Mouse (Mus musculus) induced T-regulatory cell, adult 2 months (primary cell): ENCODE results near the gene Zkscan17.
"Not testable (repeated sequence)": the region's sequence is repeated elsewhere in the genome, so short reads cannot be mapped to it uniquely, and the experiment has no call there.

Source experiments
- DNase-seq: peaks from one replicate; pipeline ENCODE4 v3.0.0-alpha.2; 2012; ENCODE audit warnings: low read depth

Zkscan17 gene

DNA sequence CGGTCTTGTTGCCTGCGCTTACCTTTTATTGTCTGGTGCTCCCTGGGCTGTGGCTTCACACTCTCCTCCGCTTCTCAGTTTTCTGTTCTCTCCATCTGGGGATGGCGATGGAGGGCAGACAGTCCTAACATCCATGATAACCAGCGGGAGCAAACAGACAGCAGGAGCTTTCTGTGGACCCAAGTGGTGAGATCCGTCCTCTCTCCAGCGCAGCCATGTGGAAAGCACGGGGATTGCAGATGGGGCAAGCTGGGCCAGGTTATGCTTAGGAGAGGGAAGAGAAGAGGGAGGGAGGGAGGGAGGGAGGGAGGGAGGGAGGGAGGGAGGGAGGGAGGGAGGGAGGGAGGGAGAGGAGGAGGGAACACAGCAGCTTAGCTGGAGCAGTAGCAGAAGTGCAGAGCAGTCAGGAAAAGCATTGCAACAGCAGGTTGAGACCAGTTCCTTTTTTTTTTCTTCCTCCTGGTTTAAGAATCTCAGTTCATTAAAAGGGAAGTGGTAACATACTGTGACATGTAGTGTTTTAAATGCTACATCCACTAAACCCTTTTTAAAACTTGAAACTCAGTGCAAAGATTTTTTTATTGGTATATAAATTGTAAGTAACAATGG is at the start of gene Zkscan17:
TSS of gene Zkscan17 (minus strand) at position 280 of the 609 bp plus-strand sequence.
- peak; percentile 26 for DNase-seq

DNA sequence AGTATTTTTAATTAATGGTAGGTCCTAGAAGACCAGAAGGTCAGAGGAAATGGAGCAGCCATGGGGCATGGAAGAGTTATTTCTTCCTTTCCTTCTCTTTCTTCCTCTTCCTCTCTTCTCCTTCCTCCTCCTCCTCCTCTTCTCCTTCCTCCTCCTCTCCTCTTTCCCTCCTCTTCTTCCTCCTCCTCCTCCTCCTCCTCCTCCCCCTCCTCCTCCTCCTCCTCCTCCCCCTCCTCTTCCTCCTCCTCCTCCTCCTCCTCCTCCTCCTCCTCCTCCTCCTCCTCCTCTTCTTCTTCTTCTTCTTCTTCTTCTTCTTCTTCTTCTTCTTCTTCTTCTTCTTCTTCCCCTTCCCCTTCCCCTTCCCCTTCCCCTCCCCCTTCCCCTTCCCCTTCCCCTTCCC is 49.6 kb upstream of the Zkscan17 start, which contains the start of gene Olfr222:
TSS of gene Olfr222 (minus strand) at position 101 of the 400 bp plus-strand sequence.
- DNase-seq = not testable (repeated sequence)

DNA sequence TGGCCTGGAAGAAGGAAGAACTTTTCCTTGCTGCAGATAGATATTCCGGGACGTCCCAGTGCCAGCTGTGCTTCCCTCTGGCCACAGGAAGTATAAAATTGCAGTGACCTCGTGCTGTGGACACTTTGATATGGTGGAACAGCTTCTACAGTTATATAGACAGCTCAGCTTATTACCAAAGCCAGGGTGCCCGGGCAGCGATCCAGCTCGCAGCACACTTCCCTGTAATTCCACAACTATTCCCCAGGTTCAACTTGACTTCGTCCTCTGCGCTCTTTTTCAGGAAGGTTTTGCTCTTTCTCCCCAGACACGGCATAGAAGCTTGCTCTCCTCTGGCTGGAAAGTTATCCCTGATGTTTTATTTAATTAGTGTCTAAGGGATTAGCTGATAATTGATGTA is 49.2 kb upstream of the Zkscan17 start:
- DNase-seq = no peak

DNA sequence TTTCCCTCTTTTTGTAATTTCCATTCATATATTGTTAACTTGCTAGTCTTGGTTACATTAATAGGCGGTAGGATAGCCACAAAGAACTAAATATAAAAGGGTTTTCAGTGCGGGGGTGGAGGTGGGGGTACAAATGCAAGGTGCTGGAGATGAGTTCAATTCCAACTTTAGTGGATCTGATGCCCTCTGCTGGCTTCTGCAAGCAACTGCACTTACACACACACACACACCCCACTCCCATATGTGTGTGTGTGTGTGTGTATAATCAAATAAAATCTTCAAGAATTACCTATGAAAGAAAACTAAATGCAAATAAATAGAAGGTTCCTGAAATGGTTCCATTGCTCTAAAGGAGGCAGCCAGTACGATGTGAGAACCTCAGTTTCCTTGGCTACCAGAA is 42.8 kb upstream of the Zkscan17 start:
- DNase-seq = peak; percentile 31

DNA sequence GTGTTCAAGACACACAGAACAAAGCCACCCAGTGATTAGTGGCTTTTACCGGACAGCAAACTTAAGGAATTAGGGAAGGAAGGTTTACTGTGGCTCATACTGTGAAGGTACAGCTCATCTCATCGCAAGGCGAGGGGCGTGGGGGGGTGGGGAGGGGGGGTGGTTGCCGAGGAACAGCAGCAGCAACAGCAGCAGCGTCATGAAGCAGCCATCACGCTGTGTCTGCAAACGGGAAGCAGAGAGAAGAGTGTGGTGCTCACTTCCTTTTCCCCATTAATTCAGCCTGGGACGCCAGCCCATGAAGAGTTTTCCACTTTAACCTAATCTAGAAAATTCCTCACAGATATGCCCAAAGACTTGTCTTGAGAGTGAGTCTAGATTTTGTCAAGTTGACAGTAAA is 36.3 kb upstream of the Zkscan17 start:
- DNase-seq = no peak

DNA sequence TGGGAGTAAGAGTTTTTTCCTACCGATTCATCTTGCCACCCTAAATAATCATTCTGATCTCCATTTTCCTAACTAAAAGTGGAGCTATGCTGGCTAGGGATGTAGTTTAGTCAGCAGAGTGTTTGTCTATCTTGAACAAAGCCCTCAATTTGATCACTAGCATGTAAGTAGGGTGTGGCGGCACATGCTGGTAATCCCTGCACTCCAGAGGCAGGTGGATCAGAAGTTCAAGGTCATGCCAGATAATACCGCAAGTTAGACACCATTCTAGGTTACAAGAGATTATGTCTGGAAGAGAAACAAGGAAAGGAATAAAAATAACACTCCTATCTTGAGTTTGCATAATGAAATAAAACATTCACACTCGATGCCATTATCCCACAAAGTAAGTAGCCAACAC is 35.8 kb upstream of the Zkscan17 start:
- no peak for DNase-seq

DNA sequence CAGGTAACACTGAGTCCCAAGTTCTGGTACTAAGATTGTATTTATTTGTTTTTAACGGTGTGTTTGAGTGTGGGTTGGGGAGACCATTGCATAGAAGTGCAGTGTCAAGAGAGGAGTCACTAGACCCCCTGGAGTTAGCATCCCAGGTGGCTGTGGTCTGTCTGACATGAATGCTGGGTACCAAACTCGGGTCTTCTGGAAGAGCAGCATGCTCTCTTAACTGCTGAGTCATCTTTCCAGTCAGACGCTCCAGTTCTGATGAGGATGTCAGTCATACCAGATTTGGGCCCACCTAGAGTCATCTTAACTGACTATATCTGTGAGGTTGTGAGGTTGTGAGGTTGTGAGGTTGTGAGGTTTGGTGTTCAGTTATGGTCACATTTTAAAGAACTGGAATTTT is 34.4 kb upstream of the Zkscan17 start:
- DNase-seq = no peak

DNA sequence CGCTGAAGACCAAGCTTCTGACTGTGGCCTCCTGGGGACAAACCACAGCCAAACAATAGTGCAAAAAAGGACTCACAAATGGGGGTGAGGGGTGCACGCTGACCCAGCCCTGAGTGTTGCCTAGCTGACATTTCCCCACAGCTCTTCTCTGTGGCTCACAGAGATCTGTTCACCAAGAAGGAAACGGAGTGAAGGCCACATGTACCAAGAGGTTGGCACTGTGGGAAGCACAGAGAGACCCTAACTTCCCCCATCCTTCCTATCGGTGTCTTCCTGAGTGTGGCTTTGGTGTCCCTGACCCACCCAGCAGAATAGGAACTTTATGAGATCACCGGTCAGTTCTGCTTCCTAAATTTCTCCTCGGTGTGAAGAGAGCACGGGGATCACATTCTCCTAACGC is 28.0 kb upstream of the Zkscan17 start:
- DNase-seq = no peak

DNA sequence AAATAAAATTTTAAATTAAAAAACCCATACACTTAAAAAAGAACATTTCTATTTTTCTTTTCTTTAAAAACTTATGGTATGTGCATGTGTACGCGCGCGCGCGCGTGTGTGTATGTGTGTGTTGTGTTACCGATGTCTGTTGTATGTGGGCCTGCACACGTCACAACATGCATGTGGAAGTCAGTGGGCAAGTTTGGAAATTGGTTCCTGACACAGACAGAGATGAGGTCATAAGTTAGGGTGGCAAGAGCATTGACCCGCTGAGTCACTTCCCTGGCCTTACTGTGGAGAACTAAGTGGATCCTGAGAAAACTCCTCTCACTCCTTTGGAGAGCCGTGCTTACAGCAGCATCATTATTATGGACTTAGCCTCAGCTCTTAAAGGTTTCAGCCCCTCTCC is 27.6 kb upstream of the Zkscan17 start:
- no peak for DNase-seq

DNA sequence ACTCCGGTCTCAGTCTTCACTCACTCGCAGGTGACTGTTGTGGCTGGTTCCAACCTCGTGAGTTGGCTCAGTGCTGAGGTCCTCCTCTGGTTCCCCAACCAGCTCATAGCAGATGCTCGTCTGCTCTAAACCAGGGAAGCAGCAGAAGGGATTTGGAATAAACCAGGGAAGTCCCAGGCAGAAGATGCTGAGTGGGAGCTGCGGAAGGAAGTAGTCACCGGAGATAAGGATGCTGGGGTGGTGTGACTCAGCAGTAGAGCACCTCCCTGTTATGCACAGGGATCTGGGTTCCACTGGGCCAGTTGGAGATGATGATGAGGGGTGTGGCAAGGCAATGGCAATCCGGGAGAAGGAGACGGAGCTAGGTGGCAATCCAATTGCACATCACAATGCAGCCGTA is 17.5 kb upstream of the Zkscan17 start:
- no peak for DNase-seq

DNA sequence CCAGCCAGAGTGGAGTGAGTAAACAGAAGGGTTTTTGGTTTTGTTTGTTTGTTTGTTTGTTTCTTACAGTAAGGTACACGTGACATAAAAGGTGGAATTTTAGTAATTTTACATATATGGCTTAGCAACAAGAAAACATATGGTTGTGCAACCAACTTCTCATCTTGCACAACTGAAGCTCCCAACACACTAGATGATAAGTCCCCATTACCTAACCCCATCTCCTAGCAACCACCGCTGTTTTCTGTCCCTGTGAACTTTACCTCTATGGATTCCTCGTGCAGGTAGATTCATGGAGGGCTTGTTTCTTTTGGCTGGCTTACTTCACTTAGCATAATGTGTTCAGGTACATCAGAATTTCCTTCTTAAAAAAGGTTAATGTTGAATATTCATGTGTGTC is 16.8 kb upstream of the Zkscan17 start:
- no peak for DNase-seq

DNA sequence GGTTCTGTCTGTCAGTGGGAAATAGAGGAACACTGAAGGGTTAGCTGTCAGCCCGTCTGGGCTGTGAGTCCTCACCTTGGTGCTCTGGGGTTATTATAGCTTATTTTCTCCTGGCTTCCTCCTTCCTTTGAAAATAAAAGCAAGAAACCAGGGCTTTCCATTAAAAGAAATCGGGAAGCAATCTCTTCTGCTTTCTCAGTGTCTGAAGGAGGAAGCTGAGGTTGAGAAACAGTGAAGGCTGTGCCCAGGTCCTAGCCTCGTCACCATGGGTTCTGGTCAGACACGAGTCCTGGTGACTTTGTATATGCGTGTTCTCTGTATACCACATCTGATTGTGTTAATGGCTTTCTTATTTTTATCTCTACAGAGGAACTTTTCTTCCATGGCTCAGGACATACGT is 15.9 kb upstream of the Zkscan17 start:
- no peak for DNase-seq

DNA sequence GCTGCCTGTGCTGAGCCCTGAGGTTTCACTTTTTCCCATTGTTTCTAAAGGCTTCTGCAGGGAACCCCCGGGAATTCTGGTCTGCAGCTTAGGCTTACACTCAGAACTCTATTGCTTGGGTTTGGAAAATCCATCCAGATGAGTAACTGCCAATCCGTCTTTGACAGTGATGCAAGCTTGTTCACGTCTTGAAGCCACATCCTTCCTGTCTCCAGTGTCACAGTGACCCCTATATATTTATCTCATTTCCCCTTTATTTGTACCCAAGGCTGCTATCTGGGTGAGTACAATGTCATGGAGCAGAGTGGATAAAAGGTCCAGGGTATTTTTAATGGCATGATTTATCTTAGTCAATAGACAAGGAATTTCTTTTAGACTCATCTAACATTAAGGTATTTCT is 14.8 kb upstream of the Zkscan17 start, which contains the start of gene Nlrp3:
TSS of gene Nlrp3 (plus strand) at position 245 of the 400 bp plus-strand sequence.
- no peak for DNase-seq

DNA sequence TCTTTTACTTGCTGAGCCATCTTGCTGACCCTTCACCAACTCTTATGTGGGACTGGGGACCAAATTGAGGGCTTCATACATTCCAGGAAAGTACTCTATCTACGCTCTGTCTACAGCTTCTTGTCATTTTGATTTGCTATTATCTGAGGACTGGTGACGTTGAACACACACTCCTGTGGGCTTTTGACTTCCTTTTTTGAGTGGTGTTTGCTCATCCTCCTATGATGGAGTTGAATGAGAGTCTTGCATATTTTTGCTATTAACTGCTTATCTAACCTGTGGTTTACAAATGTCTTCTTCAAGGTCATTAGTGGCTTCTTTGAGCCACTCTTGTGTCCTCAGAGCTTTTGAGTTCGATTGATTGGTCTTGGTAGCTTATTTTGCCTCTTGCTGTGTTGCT is 13.6 kb upstream of the Zkscan17 start:
- no peak for DNase-seq

DNA sequence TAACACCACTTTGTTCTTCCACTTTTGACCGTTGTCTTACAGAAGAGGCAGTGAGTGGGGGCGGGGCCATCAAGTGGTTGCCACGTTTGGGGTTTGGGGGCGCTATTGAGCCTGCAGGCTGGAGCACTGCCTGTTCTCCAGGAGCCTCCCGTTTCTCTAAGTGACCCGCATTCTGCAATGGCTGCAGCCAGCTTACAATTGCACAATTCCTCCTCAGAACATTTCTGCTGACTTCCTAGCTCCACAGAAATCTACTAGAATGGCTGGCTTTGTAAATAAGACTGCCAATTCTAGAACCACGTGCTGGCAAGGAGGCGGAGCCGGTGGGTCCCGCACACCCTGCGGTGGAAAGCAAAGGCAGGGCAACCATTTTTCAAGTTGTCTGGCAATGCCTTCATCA is 11.8 kb upstream of the Zkscan17 start:
- DNase-seq = peak; percentile 13

DNA sequence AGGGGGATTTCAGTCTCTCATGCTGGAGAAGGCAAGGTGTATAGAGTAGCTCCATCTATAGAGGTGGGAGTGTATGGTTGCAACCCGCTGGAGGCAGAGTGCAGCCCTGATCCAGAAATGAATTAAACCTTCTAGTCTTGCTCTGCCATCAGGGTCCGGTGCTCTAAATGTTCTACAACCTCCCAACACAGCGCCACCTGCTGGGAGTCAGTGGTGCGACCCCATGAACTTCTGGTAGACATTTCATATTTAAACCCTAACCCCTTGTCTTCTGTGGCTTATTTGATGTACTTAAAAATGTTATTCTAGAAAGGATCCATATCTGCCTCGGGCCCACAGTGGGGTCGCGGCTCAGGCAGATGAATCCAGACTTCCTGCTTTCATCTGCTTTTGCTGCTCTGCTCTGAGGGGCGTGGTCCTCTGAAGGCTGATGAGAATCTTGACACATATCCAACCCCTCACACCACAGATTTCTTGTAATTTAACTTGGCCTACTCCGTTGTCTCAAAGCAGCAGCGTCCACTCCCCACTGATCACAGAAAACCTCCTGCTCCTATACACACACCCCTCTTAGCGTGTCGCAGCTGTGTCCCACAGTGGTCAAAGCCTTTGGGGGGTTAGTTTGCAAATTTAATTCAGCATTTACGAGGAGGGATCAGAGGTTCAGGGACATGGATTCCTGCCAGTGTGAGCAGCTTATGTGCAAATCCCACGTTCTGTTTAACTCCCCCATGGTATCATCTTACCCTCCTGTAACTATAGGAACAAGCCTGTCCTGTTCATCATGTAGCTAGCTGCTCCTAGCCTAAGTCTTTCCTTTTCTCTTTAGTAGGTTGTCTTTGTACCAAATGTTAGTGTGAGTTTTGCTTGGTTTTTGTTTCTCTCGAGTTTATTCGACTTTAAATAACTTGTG is 10.9 kb upstream of the Zkscan17 start:
- peak; percentile 43 for DNase-seq

DNA sequence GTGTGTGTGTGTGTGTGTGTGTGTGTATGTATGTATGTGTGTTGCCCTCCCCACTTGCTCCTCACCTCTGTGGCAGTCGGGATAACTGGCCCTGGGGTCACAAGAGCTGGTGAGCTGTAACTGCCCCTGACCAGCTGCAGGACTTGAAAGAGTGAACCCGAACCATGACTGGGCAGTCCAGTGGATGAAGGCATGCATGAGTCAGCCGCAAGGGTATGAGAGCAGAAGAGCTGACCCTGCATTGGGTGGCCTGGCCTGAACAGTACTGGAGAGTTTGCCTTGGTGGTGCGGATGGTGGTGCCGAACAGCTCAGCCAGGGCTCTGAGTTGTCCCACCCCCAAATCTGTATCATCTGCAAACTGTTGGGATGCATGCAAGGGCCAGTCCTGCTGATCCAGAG is 5.0 kb upstream of the Zkscan17 start:
- DNase-seq = no peak

DNA sequence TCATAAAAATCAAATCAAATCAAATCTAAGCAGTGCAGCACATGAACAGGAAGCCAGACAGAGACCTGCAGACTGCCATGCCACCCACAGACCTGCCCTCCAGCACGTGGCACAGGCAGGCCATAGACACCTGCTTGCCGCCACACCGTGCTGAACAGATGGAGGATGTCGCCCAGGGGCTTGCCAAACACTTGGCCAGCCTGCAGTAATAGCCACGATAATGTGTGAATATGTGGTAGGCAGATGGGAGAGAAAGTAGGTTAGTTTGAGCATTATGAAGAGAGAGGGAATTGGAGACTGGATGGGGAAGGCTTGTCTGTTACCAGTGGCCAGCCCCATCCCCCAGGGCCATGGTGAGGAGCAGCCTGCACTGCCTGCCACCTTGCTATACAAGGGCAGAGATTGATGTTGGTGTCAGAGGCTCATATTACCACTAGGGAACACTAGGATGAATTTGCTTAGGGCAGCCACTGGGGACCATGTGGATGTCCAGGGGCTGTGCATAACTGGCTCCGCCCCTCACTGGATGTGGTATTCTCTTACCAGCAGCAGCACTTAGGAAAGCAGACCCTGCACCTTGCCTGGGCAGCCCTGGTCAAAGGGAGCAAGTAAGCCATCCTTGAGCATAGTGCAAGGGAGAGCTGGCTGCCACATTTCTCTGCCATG is 4.5 kb upstream of the Zkscan17 start:
- DNase-seq = no peak

DNA sequence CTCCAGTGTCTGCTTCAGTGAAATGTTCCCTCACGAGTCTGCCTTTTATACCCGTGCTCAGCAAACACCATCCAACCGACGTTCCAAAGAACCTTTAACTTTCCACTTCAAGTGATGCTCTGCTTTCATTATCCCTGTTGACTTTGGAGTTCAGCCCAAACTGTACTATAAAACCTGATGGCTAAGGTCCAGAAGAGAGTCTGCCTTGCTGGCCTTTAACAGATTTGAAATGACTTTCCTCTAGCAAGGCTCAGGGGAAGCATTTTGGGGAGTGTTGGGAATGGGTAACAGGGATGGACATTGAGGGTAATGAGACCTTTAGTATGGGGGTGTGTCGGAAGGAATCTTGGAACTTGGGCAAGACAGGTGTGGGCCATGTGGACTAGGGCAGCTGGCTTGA is 3.7 kb upstream of the Zkscan17 start:
- DNase-seq = no peak

DNA sequence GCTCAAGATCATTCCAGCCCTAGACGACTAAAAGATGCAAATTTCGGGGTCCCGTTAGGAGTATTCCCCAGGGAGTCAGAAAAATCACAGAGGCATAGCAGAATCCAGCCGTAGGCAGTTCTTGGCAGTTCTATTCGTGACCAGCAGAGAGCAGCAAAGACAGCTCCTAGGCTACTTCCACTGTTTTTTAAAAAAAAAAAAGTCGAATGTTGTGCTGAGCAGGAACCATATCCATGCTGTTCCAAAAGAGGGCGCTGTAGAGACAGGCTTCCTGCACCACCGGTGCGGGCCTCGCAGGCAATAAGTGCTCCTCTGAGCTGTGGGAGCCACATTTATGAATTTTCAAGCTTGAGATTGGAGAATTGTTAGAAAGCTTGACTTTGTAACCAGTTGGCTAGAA is 1.3 kb downstream of the Zkscan17 start:
- DNase-seq = peak; percentile 80

DNA sequence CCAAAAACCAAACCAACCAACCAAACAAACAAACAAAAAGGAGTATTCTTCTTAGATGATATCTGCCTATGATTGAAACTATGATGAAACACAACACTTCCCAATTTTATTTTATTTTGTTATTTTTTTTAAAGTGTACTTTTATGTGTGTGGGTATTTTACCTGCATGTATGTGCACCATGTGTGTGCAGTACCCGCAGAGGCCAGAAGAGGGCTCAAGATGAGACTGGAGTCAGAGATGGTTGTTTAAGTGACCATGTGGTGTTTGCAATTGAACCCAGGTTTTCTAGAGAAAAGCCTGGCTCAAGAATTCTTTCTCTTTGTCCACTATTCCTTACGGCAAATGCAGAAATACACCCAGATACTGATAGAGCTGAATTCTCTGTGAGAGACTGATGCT is 2.4 kb downstream of the Zkscan17 start:
- peak; percentile 29 for DNase-seq

DNA sequence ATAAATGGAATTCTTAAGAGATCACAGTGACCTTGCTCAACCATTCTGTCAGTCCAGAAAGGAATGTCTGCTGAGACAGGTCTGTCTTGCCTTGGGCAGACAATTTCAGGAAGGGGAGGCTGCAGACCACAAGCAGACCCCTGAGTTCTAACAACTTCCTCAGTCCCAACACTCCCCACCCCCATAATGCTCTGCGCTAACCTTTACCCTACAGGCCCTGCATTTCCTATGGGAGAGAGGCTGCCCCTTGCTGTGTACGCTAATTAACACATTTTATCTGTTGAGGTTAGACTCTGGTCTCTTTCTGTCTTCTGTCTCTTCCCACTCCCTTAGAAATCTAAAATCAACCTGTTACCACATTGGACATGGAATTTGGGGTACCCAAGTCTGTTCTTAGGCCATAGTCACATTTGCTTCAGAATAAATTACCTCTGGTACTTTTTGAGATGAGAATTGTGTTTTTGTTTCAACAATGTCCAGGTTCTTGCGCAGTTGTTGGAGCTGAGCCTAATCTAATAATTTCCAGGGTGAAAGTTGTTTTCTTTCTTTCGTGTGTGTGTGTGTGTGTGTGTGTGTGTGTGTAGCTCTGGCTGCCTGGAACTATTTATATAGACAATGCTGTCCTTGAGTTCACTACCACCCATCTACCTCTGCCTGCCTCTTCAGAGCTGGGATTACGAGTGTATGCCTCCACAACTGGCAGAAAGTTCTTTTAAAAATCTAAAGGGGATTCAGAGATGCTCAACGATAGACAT is 6.6 kb downstream of the Zkscan17 start:
- DNase-seq = no peak
